Mouse (Mus musculus) intestine, embryonic 15.5 days (tissue): Measurements from ENCODE around the gene Olfr763. TPM values are rescaled to one million over a fixed set of nuclear protein-coding genes. Genes with fewer than 3 reads are reported as not detected.
A peak's percentile ranks its signal among the peaks of the same experiment; 100 is the strongest.
"Not testable (repeated sequence)": the region's sequence is repeated elsewhere in the genome, so short reads cannot be mapped to it uniquely, and the experiment has no call there.

Source experiments
- ATAC-seq: fragments of 200-750 bp; cut with Nextera tagmentation; 2 replicates; pipeline ENCODE4 v1.8.0; 2017; ENCODE audit warnings: moderate TSS enrichment, moderate library complexity
- H3K27ac ChIP-seq: fragments of 300-500 bp; sonication (generic); 2 replicates; pipeline ENCODE4 v1.5.1; 2015; ENCODE audit warnings: mild to moderate bottlenecking, inconsistent platforms
- H3K27me3 ChIP-seq: fragments of 300-500 bp; sonication (generic); replicated peaks from 2 replicates; pipeline ENCODE4 v1.6.1; 2015; ENCODE audit warnings: inconsistent platforms
- H3K36me3 ChIP-seq: fragments of 300-500 bp; sonication (generic); 2 replicates; pipeline ENCODE4 v1.6.1; 2015; ENCODE audit warnings: inconsistent platforms
- H3K4me1 ChIP-seq: fragments of 300-500 bp; sonication (generic); replicated peaks from 2 replicates; pipeline ENCODE4 v1.6.1; 2015; ENCODE audit warnings: inconsistent platforms
- H3K4me2 ChIP-seq: fragments of 300-500 bp; sonication (generic); replicated peaks from 2 replicates; pipeline ENCODE4 v1.6.1; 2015; ENCODE audit warnings: mild to moderate bottlenecking, inconsistent platforms
- H3K4me3 ChIP-seq: fragments of 300-500 bp; sonication (generic); replicated peaks from 2 replicates; pipeline ENCODE4 v1.5.1; 2015; ENCODE audit warnings: inconsistent platforms
- H3K9ac ChIP-seq: fragments of 300-500 bp; sonication (generic); 2 replicates; pipeline ENCODE4 v1.6.1; 2015; ENCODE audit warnings: inconsistent platforms
- H3K9me3 ChIP-seq: fragments of 300-500 bp; sonication (generic); 2 replicates; pipeline ENCODE4 v1.6.1; 2016; ENCODE audit warnings: inconsistent platforms
- WGBS: fragments of 180-500 bp; shearing (Covaris S2); methylation state at CpG from one replicate; pipeline ENCODE4 v1.1.7; 2015; 5-methylcytosine and 5-hydroxymethylcytosine counted together
- polyA plus RNA-seq: library from polyadenylated mRNA; unstranded; fragments of >200 nt; fragmentation: Nextera tagmentation; extraction: Ambion mirVana; gene quantifications from 2 replicates; pipeline ENCODE4 v1.2.1, GENCODE M21; 2015

Gene Olfr763
- polyA plus RNA-seq, 1 experiment from 2014 or later: not detected

DNA sequence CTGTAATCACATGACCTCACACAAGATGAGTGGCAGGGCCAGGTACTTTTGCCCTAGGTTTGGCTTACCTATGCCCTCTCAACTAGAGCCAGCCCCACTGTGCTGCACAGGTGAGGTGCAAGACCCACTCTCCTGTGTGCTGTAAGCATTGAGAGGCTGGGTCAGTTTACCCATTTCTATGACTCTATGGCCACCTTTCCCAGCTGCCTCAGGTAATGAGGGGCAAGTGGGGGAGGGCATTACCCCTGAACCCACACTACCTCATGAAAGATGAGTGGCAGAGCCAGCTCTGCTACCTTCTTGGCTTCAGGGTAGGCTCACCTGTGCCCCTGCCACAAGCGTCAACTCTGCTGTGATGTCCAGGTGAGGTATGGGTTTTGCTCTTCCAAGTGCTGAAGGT is 14.8 kb upstream of the Olfr763 start:
- no peak for ATAC-seq
- H3K27me3 ChIP-seq: no peaks in the 10 kb centered on the region
- H3K4me1 ChIP-seq: no peaks in the 10 kb centered on the region
- H3K36me3 ChIP-seq: no peaks in the 10 kb centered on the region
- H3K9me3 ChIP-seq: no peaks in the 10 kb centered on the region
- no peak overlapping the region for H3K4me2 ChIP-seq
- no peak overlapping the region for H3K9ac ChIP-seq
- H3K27ac ChIP-seq: no peak overlapping the region
- 79% methylated on average over 1 of the region's 1 CpGs for WGBS
- no peak overlapping the region for H3K4me3 ChIP-seq

GRCm38 (mm10) chr10:128996523-128997040 is 14.0 kb upstream of the Olfr763 start:
- Histone ChIP-seq H3K4me2 (no peak overlapping the region), H3K9ac (no peak overlapping the region), H3K9me3 (no peaks in the 10 kb centered on the region), H3K4me3 (no peak overlapping the region), H3K36me3 (no peaks in the 10 kb centered on the region), H3K4me1 (no peaks in the 10 kb centered on the region), H3K27me3 (no peaks in the 10 kb centered on the region), H3K27ac (no peak overlapping the region)
- whole genome bisulfite sequencing: 76% methylated on average over 4 of the region's 4 CpGs
- ATAC-seq: peak; percentile 23; the same call in 1 of the 2 replicates

DNA sequence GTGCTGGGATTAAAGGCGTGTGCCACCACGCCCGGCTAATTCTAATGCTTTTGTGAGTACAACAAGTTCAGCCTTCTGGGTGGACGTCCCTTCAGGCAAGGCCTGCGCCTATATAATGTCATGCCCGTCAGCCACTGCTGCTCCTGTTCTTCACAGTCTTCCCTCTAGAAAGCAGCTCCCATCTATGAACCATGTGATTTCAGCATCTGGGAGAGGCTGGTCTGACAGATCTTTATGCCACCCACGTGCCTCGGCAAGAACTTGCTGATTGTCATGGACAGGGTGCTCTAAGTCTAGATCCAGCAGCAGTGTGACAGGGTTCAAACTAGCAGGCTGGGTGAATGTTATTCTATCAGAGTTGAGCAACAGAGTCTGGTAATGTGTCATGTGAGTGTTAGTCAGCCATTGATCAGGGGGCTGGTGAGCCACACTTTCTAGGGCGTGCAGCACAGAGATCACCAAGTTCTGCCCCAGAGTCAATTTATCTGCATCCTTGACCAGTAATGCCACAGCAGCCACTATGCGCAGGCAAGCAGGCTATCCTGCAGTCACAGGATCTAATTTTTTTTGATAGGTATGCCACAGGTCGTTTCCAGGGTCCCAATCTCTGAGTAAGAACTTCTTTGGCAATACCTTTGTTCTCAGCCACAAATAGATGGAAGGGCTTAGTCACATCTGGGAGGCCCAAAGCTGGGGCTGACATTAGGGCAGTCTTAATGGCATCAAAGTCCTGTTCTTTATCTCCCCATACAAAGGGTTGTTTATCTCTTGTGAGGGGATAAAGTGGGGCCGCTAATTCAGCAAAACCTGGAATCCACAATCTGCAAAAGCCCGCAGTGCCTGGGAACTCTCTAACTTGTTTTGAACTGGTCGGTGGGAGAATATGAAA is 6.3 kb upstream of the Olfr763 start:
- Histone ChIP-seq H3K36me3 (no peaks in the 10 kb centered on the region), H3K4me3 (no peak overlapping the region), H3K27ac (0 out of 2 replicates have a peak overlapping the region, but pooled peaks have one; percentile 4), H3K9me3 (no peaks in the 10 kb centered on the region), H3K27me3 (no peaks in the 10 kb centered on the region), H3K9ac (no peak overlapping the region), H3K4me2 (no peak overlapping the region), H3K4me1 (no peaks in the 10 kb centered on the region)
- ATAC-seq: peak; percentile 95
- 65% methylated on average over 14 of the region's 14 CpGs for WGBS

- not testable (repeated sequence) for H3K4me3 ChIP-seq, H3K27me3 ChIP-seq, H3K9me3 ChIP-seq, H3K9ac ChIP-seq, H3K27ac ChIP-seq, H3K4me2 ChIP-seq, H3K4me1 ChIP-seq, H3K36me3 ChIP-seq
- 70% methylated on average over 2 of the region's 5 CpGs for WGBS
- peak; percentile 59; the same call in 1 of the 2 replicates for ATAC-seq
These were observed 920 bp downstream of the Olfr763 start for GRCm38 (mm10) chr10:129011511-129011910.

GRCm38 (mm10) chr10:129014477-129014876 is 3.9 kb downstream of the Olfr763 start:
- Histone ChIP-seq H3K4me3 (no peak overlapping the region), H3K9me3 (no peaks in the 10 kb centered on the region), H3K36me3 (no peaks in the 10 kb centered on the region), H3K4me1 (no peaks in the 10 kb centered on the region), H3K9ac (no peak overlapping the region), H3K4me2 (no peak overlapping the region), H3K27me3 (no peaks in the 10 kb centered on the region), H3K27ac (no peak overlapping the region)
- ATAC-seq: no peak

- no peaks in the 10 kb centered on the region for H3K9me3 ChIP-seq
- H3K27me3 ChIP-seq: no peaks in the 10 kb centered on the region
- H3K4me1 ChIP-seq: no peaks in the 10 kb centered on the region
- H3K4me3 ChIP-seq: no peak overlapping the region
- ATAC-seq: no peak
- H3K36me3 ChIP-seq: no peaks in the 10 kb centered on the region
- no peak overlapping the region for H3K27ac ChIP-seq
- no peak overlapping the region for H3K4me2 ChIP-seq
- H3K9ac ChIP-seq: no peak overlapping the region
These were observed 12.7 kb downstream of the Olfr763 start for GRCm38 (mm10) chr10:129023319-129023718.

GRCm38 (mm10) chr10:129026018-129026662 is 15.5 kb downstream of the Olfr763 start:
- no peak overlapping the region for H3K27ac ChIP-seq
- WGBS: 66% methylated on average over 3 of the region's 3 CpGs
- H3K4me1 ChIP-seq: no peaks in the 10 kb centered on the region
- no peak overlapping the region for H3K4me3 ChIP-seq
- H3K9ac ChIP-seq: no peak overlapping the region
- H3K36me3 ChIP-seq: no peaks in the 10 kb centered on the region
- H3K9me3 ChIP-seq: no peaks in the 10 kb centered on the region
- no peak overlapping the region for H3K4me2 ChIP-seq
- H3K27me3 ChIP-seq: no peaks in the 10 kb centered on the region
- peak; percentile 78 for ATAC-seq

DNA sequence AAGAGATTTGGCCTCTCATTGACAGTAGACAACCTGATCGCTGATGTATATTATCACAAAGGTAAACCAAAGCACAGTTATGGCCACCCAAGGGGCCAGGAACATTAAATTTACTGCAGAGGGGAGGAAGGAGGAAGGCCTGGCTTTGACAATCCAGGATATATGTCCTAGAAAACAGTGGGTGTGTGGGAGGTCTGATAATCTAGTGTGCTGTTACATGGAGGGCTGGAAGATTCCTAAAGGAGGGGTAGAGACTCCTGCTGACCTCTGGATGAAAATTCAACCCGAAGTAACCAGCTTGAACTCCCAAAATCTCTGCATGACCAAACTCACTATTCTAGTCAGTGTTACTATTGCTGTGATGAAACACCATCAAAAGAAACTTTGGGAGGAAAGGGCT is 17.8 kb downstream of the Olfr763 start:
- H3K4me2 ChIP-seq: no peak overlapping the region
- no peaks in the 10 kb centered on the region for H3K4me1 ChIP-seq
- no peaks in the 10 kb centered on the region for H3K27me3 ChIP-seq
- WGBS: 71% methylated on average over 2 of the region's 2 CpGs
- H3K36me3 ChIP-seq: no peaks in the 10 kb centered on the region
- H3K9me3 ChIP-seq: no peaks in the 10 kb centered on the region
- no peak overlapping the region for H3K4me3 ChIP-seq
- no peak overlapping the region for H3K27ac ChIP-seq
- ATAC-seq: no peak
- no peak overlapping the region for H3K9ac ChIP-seq

DNA sequence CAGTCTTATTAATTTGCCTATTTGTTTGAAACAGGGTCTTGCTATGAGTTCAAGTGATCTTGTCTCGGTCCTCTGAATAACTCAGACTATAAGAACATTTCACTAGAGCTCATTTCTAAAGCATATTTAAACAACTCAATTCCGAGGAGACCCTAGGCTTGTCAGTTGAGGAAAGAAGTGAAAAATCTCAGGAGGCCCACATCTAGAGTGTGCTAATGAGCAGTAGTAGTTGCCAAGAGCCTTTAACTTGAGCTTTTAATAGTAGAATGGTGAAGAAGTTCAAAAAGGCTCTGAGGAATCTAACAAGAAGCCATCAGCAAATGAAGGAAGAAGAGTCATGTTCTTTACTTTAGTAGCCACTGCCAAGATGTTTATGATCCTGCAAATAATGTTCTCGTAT is 29.2 kb downstream of the Olfr763 start, which contains the start of gene Olfr764-ps1:
Olfr764-ps1 (minus strand) TSS at position 101 of the 400 bp plus-strand sequence.
- H3K9ac ChIP-seq: no peak within 1 kb of the TSS
- H3K4me3 ChIP-seq: no peak within 1 kb of the TSS
- H3K27me3 ChIP-seq: no peaks in the 10 kb centered on the region
- no peak within 1 kb of the TSS for H3K4me2 ChIP-seq
- WGBS: 80% methylated on average over 3 of the region's 3 CpGs
- H3K9me3 ChIP-seq: no peaks in the 10 kb centered on the region
- H3K27ac ChIP-seq: no peak within 1 kb of the TSS
- no peaks in the 10 kb centered on the region for H3K36me3 ChIP-seq
- H3K4me1 ChIP-seq: no peaks in the 10 kb centered on the region
- no peak for ATAC-seq

DNA sequence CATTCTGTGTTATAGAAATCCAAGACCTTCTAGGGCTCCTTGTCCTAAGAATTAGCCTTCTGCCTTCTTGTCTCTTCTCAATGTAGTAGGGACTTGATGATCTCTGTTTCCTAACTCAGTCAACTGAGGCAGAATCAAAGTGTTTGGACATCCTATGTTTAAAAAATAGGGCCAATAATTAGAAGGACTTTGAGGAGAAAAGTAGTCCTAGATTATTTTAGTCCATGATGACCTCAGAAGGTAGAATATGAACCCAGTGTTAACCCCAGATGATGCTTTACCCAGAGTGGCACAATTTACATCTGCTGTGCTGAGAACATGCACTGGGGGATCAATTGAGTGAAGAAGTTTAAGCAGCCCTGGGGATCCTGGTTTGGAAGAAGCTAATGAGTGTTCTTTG is 39.3 kb downstream of the Olfr763 start, which contains the start of gene Olfr765:
Olfr765 (minus strand) TSS at position 101 of the 400 bp plus-strand sequence.
- H3K27me3 ChIP-seq, H3K27ac ChIP-seq, H3K36me3 ChIP-seq, ATAC-seq, H3K9me3 ChIP-seq, H3K4me2 ChIP-seq, H3K4me3 ChIP-seq, H3K9ac ChIP-seq, H3K4me1 ChIP-seq: not testable (repeated sequence)
